Mouse (Mus musculus): ENCODE measurements around the gene Npw. TPM values are rescaled to one million over a fixed set of nuclear protein-coding genes. Genes with fewer than 3 reads are reported as not detected.

Gene Npw
- total and polyA plus RNA-seq, 3 experiments = not detected

GRCm38 (mm10) chr17:24632813-24633449 lies 25.3 kb downstream of the Npw start:
- H3K4me3 ChIP-seq = peak overlapping the region; percentile 73
- peak overlapping the region; percentile 98 for H3K27ac ChIP-seq
- peaks cover 26% of the 10 kb centered on the region for H3K4me1 ChIP-seq (ENCODE audit: control insufficient read depth, insufficient read depth, low read length)
- H3K36me3 ChIP-seq (ENCODE audit: control insufficient read depth, insufficient read depth, low read length) = no peaks in the 10 kb centered on the region
- DNase-seq = peak; percentile 80 to 85
- H3K79me2 ChIP-seq (replicated peaks; ENCODE audit: control insufficient read depth, insufficient read depth, low read length) = no peaks in the 10 kb centered on the region
- TF ChIP-seq EP300 (IDR thresholded peaks at IDR 0.05; ENCODE audit: insufficient read depth, low read depth, low read length) (peak; percentile 87), CTCF (IDR thresholded peaks at IDR 0.05) (no peak), POLR2A (IDR thresholded peaks at IDR 0.05; ENCODE audit: insufficient read depth, low read depth, low read length) (peak; percentile 83)
- WGBS = 4% methylated on average over 22 of the region's 22 CpGs
- intact Hi-C loops (cut with DNase I) = loop anchor here (1.0 kb wide), 1 partner anchor 17 kb away; the partner anchor contains the start of gene Slc9a3r2
- no peaks in the 10 kb centered on the region for H3K27me3 ChIP-seq (ENCODE audit: control insufficient read depth, insufficient read depth, low read length)
- peak overlapping the region; percentile 81 for H3K9ac ChIP-seq (ENCODE audit: low read depth, low read length)

GRCm38 (mm10) chr17:24632167-24632812 lies 26.0 kb downstream of the Npw start, which contains the start of the genes Tsc2 and Nthl1:
TSS of gene Tsc2 (minus strand) at chr17:24632630.
TSS of gene Nthl1 (plus strand) at chr17:24632680.
- H3K4me1 ChIP-seq (ENCODE audit: control insufficient read depth, insufficient read depth, low read length) = peaks cover 26% of the 10 kb centered on the region
- no peaks in the 10 kb centered on the region for H3K79me2 ChIP-seq (replicated peaks; ENCODE audit: control insufficient read depth, insufficient read depth, low read length)
- H3K27me3 ChIP-seq (ENCODE audit: control insufficient read depth, insufficient read depth, low read length) = no peaks in the 10 kb centered on the region
- H3K4me3 ChIP-seq = peak within 1 kb of the TSS; percentile 73
- TF ChIP-seq POLR2A (IDR thresholded peaks at IDR 0.05; ENCODE audit: insufficient read depth, low read depth, low read length) = peak; percentile 87
- 0 out of 2 replicates have a peak, but pooled peaks have one; percentile 16 for TF ChIP-seq EP300 (IDR thresholded peaks at IDR 0.05; ENCODE audit: insufficient read depth, low read depth, low read length)
- no peak for TF ChIP-seq CTCF (IDR thresholded peaks at IDR 0.05)
- intact Hi-C loops (cut with DNase I) = loop anchor here (1.0 kb wide), 1 partner anchor 18 kb away; the partner anchor contains the start of gene Slc9a3r2
- WGBS = 1% methylated on average over 51 of the region's 51 CpGs
- peak; percentile 88 to 89 for DNase-seq
- H3K36me3 ChIP-seq (ENCODE audit: control insufficient read depth, insufficient read depth, low read length) = no peaks in the 10 kb centered on the region
- peak within 1 kb of the TSS; percentile 81 for H3K9ac ChIP-seq (ENCODE audit: low read depth, low read length)
- peak within 1 kb of the TSS; percentile 98 for H3K27ac ChIP-seq

GRCm38 (mm10) chr17:24630072-24630471 lies 28.2 kb downstream of the Npw start:
- WGBS = 84% methylated on average over 14 of the region's 14 CpGs
- intact Hi-C loops (cut with DNase I) = no loop called here
- no peak overlapping the region for H3K27ac ChIP-seq

DNA sequence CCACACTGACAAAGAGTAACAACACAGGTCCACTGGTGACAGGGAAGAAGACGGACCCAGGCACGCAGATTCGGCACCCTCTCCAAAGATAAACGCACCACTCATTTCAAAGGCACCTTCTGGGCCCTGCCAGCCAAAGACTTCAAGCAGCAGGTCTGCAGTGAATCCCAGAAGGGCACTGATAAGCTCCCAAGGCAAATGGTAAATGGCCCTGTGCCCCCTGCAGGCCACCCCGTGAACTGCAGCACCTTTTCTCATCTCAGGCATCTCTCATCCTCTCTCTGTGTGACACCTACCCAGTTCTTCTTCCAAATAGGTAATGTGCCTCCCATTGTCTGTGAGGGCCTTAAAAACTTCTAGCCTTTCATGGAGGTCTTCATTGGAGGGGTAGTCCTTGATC lies 29.6 kb downstream of the Npw start:
- Histone ChIP-seq H3K4me3 (no peak overlapping the region), H3K4me1 (ENCODE audit: control insufficient read depth, insufficient read depth, low read length) (peaks cover 8% of the 10 kb centered on the region), H3K27ac (no peak overlapping the region), H3K36me3 (ENCODE audit: control insufficient read depth, insufficient read depth, low read length) (no peaks in the 10 kb centered on the region), H3K79me2 (replicated peaks; ENCODE audit: control insufficient read depth, insufficient read depth, low read length) (no peaks in the 10 kb centered on the region), H3K9ac (ENCODE audit: low read depth, low read length) (no peak overlapping the region), H3K27me3 (ENCODE audit: control insufficient read depth, insufficient read depth, low read length) (no peaks in the 10 kb centered on the region)
- intact Hi-C loops (cut with DNase I) = loop anchor here (2.0 kb wide), 1 partner anchor 90 kb away; no protein-coding TSS in a partner anchor
- WGBS = 17% methylated on average over 5 of the region's 5 CpGs
- DNase-seq = peak; percentile 70 to 82
- TF ChIP-seq EP300 (IDR thresholded peaks at IDR 0.05; ENCODE audit: insufficient read depth, low read depth, low read length) (peak; percentile 87; the same call in 1 of the 2 replicates), POLR2A (IDR thresholded peaks at IDR 0.05; ENCODE audit: insufficient read depth, low read depth, low read length) (no peak), CTCF (IDR thresholded peaks at IDR 0.05) (peak; percentile 100)

More at GRCm38 (mm10) chr17:24630072-24630471, 28.2 kb downstream of the Npw start:
- H3K4me1 ChIP-seq (ENCODE audit: control insufficient read depth, insufficient read depth, low read length) = peaks cover 18% of the 10 kb centered on the region
- no peak for TF ChIP-seq EP300 (IDR thresholded peaks at IDR 0.05; ENCODE audit: insufficient read depth, low read depth, low read length)
- TF ChIP-seq POLR2A (IDR thresholded peaks at IDR 0.05; ENCODE audit: insufficient read depth, low read depth, low read length) = no peak
- no peak for TF ChIP-seq CTCF (IDR thresholded peaks at IDR 0.05)
- no peaks in the 10 kb centered on the region for H3K79me2 ChIP-seq (replicated peaks; ENCODE audit: control insufficient read depth, insufficient read depth, low read length)
- H3K27me3 ChIP-seq (ENCODE audit: control insufficient read depth, insufficient read depth, low read length) = no peaks in the 10 kb centered on the region
- no peak overlapping the region for H3K9ac ChIP-seq (ENCODE audit: low read depth, low read length)
- no peaks in the 10 kb centered on the region for H3K36me3 ChIP-seq (ENCODE audit: control insufficient read depth, insufficient read depth, low read length)
- DNase-seq = no peak
- H3K4me3 ChIP-seq = no peak overlapping the region

DNA sequence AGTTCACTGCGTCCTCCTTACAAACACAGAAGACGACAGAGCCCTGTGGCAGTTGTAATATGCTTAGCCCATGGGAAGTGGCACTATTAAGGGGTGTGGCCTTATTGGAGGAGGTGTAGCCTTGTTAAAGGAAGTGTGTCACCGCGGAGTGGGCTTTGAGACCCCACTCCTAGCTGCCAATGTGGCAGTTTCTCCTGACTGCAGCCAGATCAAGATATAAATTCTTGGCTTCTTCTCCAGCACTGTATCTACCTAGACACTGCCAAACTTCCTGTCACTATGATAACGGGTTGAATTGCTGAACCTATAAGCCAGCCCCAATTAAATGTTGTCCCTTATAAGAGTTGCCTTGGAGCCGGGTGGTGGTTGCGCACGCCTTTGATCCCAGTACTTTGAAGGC lies 32.8 kb downstream of the Npw start:
- TF ChIP-seq CTCF (IDR thresholded peaks at IDR 0.05) (no peak), POLR2A (IDR thresholded peaks at IDR 0.05; ENCODE audit: insufficient read depth, low read depth, low read length) (no peak), EP300 (IDR thresholded peaks at IDR 0.05; ENCODE audit: insufficient read depth, low read depth, low read length) (no peak)
- 84% methylated on average over 8 of the region's 8 CpGs for whole genome bisulfite sequencing
- H3K27ac ChIP-seq = no peak overlapping the region
- H3K27me3 ChIP-seq (ENCODE audit: control insufficient read depth, insufficient read depth, low read length) = no peaks in the 10 kb centered on the region
- peaks cover 1% of the 10 kb centered on the region for H3K4me1 ChIP-seq (ENCODE audit: control insufficient read depth, insufficient read depth, low read length)
- no peaks in the 10 kb centered on the region for H3K79me2 ChIP-seq (replicated peaks; ENCODE audit: control insufficient read depth, insufficient read depth, low read length)
- intact Hi-C loops (cut with DNase I) = no loop called here
- no peaks in the 10 kb centered on the region for H3K36me3 ChIP-seq (ENCODE audit: control insufficient read depth, insufficient read depth, low read length)
- no peak for DNase-seq
- H3K4me3 ChIP-seq = no peak overlapping the region
- H3K9ac ChIP-seq (ENCODE audit: low read depth, low read length) = no peak overlapping the region
